Mouse (Mus musculus) limb, embryonic 13.5 days (tissue): ENCODE results near the gene Hcn3. TPM values are rescaled to one million over a fixed set of nuclear protein-coding genes. Genes with fewer than 3 reads are reported as not detected.
"Not testable (repeated sequence)": the region's sequence is repeated elsewhere in the genome, so short reads cannot be mapped to it uniquely, and the experiment has no call there.

Source experiments
- ATAC-seq: fragments of 200-750 bp; cut with Nextera tagmentation; 2 replicates; pipeline ENCODE4 v1.8.0; 2017; ENCODE audit warnings: low read depth, moderate number of reproducible peaks, moderate TSS enrichment; ENCODE audit not compliant: low FRiP score
- H3K27ac ChIP-seq: fragments of 300-500 bp; sonication (generic); 2 replicates; pipeline ENCODE4 v1.5.1; 2015; ENCODE audit warnings: inconsistent platforms, mild to moderate bottlenecking, moderate library complexity
- H3K27me3 ChIP-seq: fragments of 300-500 bp; sonication (generic); 2 replicates; pipeline ENCODE4 v1.6.1; 2015; ENCODE audit warnings: mild to moderate bottlenecking, inconsistent platforms
- H3K36me3 ChIP-seq: fragments of 300-500 bp; sonication (generic); 2 replicates; pipeline ENCODE4 v1.6.1; 2015; ENCODE audit warnings: inconsistent platforms, mild to moderate bottlenecking, moderate library complexity
- H3K4me1 ChIP-seq: fragments of 300-500 bp; sonication (generic); 2 replicates; pipeline ENCODE4 v1.6.1; 2015; ENCODE audit warnings: inconsistent platforms
- H3K4me2 ChIP-seq: fragments of 300-500 bp; sonication (generic); replicated peaks from 2 replicates; pipeline ENCODE4 v1.6.1; 2015; ENCODE audit warnings: inconsistent platforms, mild to moderate bottlenecking, moderate library complexity
- H3K4me3 ChIP-seq: fragments of 300-500 bp; sonication (generic); 2 replicates; pipeline ENCODE4 v1.5.1; 2015; ENCODE audit warnings: moderate library complexity, mild to moderate bottlenecking, inconsistent platforms
- H3K9ac ChIP-seq: fragments of 300-500 bp; sonication (generic); 2 replicates; pipeline ENCODE4 v1.6.1; 2015; ENCODE audit warnings: mild to moderate bottlenecking, inconsistent platforms
- H3K9me3 ChIP-seq: fragments of 300-500 bp; sonication (generic); 2 replicates; pipeline ENCODE4 v1.6.1; 2016; ENCODE audit warnings: inconsistent platforms
- WGBS: fragments of 180-500 bp; shearing (Covaris S2); methylation state at CpG from one replicate; pipeline ENCODE4 v1.1.7; 2015; 5-methylcytosine and 5-hydroxymethylcytosine counted together
- polyA plus RNA-seq: library from polyadenylated mRNA; unstranded; fragments of >200 nt; fragmentation: Nextera tagmentation; extraction: Ambion mirVana; gene quantifications from 2 replicates; pipeline ENCODE4 v1.2.1, GENCODE M21; 2015

Gene Hcn3
- polyA plus RNA-seq, 1 experiment from 2014 or later: 2.0 TPM

- H3K27me3 ChIP-seq: no peaks in the 10 kb centered on the region
- peaks cover 80% of the 10 kb centered on the region for H3K36me3 ChIP-seq
- no peaks in the 10 kb centered on the region for H3K9me3 ChIP-seq
- WGBS: under 1% methylated on average over 43 of the region's 43 CpGs
- H3K4me3 ChIP-seq: peak within 1 kb of the TSS; percentile 84
- peaks cover 21% of the 10 kb centered on the region for H3K4me1 ChIP-seq
- peak within 1 kb of the TSS; percentile 76 for H3K4me2 ChIP-seq
- peak within 1 kb of the TSS; percentile 79 for H3K27ac ChIP-seq
- ATAC-seq: peak; percentile 96
- H3K9ac ChIP-seq: peak within 1 kb of the TSS; percentile 92
Measured at GRCm38 (mm10) chr3:89177242-89178106, 17.5 kb upstream of the Hcn3 start, which contains the start of gene Scamp3. TSS of gene Scamp3 (plus strand) at chr3:89177473.

- no peaks in the 10 kb centered on the region for H3K27me3 ChIP-seq
- H3K4me2 ChIP-seq: peak overlapping the region; percentile 34
- H3K9me3 ChIP-seq: no peaks in the 10 kb centered on the region
- H3K4me1 ChIP-seq: peaks cover 21% of the 10 kb centered on the region
- H3K4me3 ChIP-seq: no peak overlapping the region; the same call in 1 of the 2 replicates
- ATAC-seq: no peak
- peak overlapping the region; percentile 39; the same call in 1 of the 2 replicates for H3K9ac ChIP-seq
- 82% methylated on average over 7 of the region's 7 CpGs for WGBS
- peaks cover 80% of the 10 kb centered on the region for H3K36me3 ChIP-seq
- no peak overlapping the region for H3K27ac ChIP-seq
Measured at GRCm38 (mm10) chr3:89176421-89176820, 16.4 kb upstream of the Hcn3 start.

- H3K4me3 ChIP-seq: no peak overlapping the region
- 93% methylated on average over 10 of the region's 10 CpGs for WGBS
- no peak overlapping the region for H3K4me2 ChIP-seq
- H3K9me3 ChIP-seq: no peaks in the 10 kb centered on the region
- H3K27ac ChIP-seq: no peak overlapping the region
- peaks cover 21% of the 10 kb centered on the region for H3K4me1 ChIP-seq
- no peaks in the 10 kb centered on the region for H3K27me3 ChIP-seq
- peaks cover 80% of the 10 kb centered on the region for H3K36me3 ChIP-seq
- H3K9ac ChIP-seq: no peak overlapping the region
- no peak for ATAC-seq
Measured at GRCm38 (mm10) chr3:89175544-89175943, 15.5 kb upstream of the Hcn3 start.

DNA sequence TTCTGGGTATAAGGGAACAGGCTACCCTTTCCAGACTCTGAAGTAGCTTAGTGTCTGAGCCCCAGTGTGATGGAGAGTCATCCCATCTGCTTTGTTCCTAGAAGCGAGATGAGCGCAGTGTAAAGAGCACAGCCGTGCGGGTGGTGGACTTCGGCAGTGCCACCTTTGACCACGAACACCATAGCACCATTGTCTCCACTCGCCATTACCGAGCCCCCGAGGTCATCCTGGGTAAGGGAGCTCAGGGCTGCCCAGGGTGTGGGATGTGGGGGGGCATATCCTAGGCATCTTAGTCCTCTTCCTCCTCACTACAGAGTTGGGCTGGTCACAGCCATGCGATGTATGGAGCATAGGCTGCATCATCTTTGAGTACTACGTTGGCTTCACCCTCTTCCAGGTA, 14.8 kb upstream of the Hcn3 start:
- Histone ChIP-seq H3K4me3 (no peak overlapping the region), H3K9ac (no peak overlapping the region), H3K27me3 (no peaks in the 10 kb centered on the region), H3K36me3 (peaks cover 80% of the 10 kb centered on the region), H3K4me2 (no peak overlapping the region), H3K27ac (no peak overlapping the region), H3K4me1 (peaks cover 21% of the 10 kb centered on the region), H3K9me3 (no peaks in the 10 kb centered on the region)
- WGBS: 94% methylated on average over 11 of the region's 11 CpGs
- ATAC-seq: no peak

DNA sequence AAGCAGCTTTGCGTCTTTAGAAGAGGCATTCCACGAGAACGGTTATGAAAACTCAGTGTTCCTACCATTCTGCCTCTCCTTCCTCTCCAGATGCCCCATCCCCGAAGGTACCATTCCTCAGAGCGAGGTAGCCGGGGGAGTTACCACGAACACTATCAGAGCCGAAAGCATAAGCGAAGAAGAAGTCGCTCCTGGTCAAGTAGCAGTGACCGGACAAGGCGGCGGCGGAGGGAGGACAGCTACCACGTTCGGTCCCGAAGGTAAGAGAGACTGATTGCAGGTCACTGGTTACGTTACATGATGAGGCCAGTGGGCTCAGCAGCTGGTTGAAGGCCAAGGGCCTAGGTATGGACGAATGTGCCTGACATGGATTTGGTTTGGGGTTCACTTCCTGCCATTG, 6.9 kb upstream of the Hcn3 start:
- no peaks in the 10 kb centered on the region for H3K9me3 ChIP-seq
- no peak for ATAC-seq
- no peak overlapping the region for H3K4me2 ChIP-seq
- H3K9ac ChIP-seq: no peak overlapping the region
- peaks cover 57% of the 10 kb centered on the region for H3K36me3 ChIP-seq
- 96% methylated on average over 19 of the region's 19 CpGs for WGBS
- no peak overlapping the region for H3K4me3 ChIP-seq
- H3K27ac ChIP-seq: no peak overlapping the region
- H3K27me3 ChIP-seq: no peaks in the 10 kb centered on the region
- peaks cover 24% of the 10 kb centered on the region for H3K4me1 ChIP-seq

- H3K9me3 ChIP-seq: no peaks in the 10 kb centered on the region
- H3K9ac ChIP-seq: peak overlapping the region; percentile 98
- H3K27ac ChIP-seq: peak overlapping the region; percentile 98
- H3K27me3 ChIP-seq: no peaks in the 10 kb centered on the region
- peak overlapping the region; percentile 91 for H3K4me3 ChIP-seq
- peak overlapping the region; percentile 77 for H3K4me2 ChIP-seq
- no peak for ATAC-seq
- 12% methylated on average over 12 of the region's 12 CpGs for WGBS
- H3K4me1 ChIP-seq: peaks cover 25% of the 10 kb centered on the region
- H3K36me3 ChIP-seq: peaks cover 42% of the 10 kb centered on the region
Measured at GRCm38 (mm10) chr3:89165268-89165870, 5.4 kb upstream of the Hcn3 start.

- no peaks in the 10 kb centered on the region for H3K9me3 ChIP-seq
- ATAC-seq: peak; percentile 98
- WGBS: under 1% methylated on average over 77 of the region's 79 CpGs
Measured at GRCm38 (mm10) chr3:89164506-89165267, 4.7 kb upstream of the Hcn3 start, which contains the start of gene Clk2. TSS of gene Clk2 (plus strand) at chr3:89164795.

DNA sequence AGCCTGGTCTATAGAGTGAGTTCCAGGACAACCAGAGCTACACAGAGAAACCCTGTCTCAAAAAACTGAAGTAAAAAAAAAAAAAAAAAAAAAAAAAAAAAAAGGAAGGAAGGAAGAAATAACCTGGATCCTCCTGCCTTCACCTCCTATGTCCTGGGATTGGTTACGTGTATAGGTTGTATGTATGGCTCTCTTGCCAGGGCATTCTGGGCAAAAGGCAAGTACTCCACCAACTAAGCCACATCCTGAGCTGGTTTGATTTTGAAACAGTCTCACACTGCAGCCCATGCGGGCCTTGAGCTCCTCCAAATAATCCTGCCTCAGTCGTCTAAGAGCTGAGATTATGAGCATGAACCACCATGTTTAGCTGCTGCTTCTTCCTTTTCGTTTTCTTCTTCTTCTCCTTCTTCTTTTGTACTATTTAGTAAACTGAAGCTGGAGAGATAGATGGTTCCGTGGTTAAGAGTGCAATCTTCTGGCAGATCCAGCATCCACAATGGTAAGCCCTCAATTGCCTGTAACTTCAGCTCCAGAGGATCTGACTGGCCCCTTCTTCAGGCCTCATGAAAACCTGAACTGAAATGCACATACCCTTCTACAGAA, 3.7 kb upstream of the Hcn3 start:
- peaks cover 13% of the 10 kb centered on the region for H3K27me3 ChIP-seq
- peak overlapping the region; percentile 98 for H3K9ac ChIP-seq
- H3K27ac ChIP-seq: no peak overlapping the region
- H3K9me3 ChIP-seq: no peaks in the 10 kb centered on the region
- peak overlapping the region; percentile 77 for H3K4me2 ChIP-seq
- H3K4me1 ChIP-seq: peaks cover 41% of the 10 kb centered on the region
- H3K36me3 ChIP-seq: peaks cover 25% of the 10 kb centered on the region
- H3K4me3 ChIP-seq: peak overlapping the region; percentile 91
- 78% methylated on average over 5 of the region's 5 CpGs for WGBS
- no peak for ATAC-seq

More at GRCm38 (mm10) chr3:89164506-89165267, 4.7 kb upstream of the Hcn3 start, which contains the start of gene Clk2:
- peaks cover 35% of the 10 kb centered on the region for H3K36me3 ChIP-seq
- peaks cover 32% of the 10 kb centered on the region for H3K4me1 ChIP-seq
- H3K27me3 ChIP-seq: peaks cover 3% of the 10 kb centered on the region; the same call in 1 of the 2 replicates
- H3K4me2 ChIP-seq: peak within 1 kb of the TSS; percentile 77
- H3K9ac ChIP-seq: peak within 1 kb of the TSS; percentile 98
- H3K4me3 ChIP-seq: peak within 1 kb of the TSS; percentile 91
- H3K27ac ChIP-seq: peak within 1 kb of the TSS; percentile 98

DNA sequence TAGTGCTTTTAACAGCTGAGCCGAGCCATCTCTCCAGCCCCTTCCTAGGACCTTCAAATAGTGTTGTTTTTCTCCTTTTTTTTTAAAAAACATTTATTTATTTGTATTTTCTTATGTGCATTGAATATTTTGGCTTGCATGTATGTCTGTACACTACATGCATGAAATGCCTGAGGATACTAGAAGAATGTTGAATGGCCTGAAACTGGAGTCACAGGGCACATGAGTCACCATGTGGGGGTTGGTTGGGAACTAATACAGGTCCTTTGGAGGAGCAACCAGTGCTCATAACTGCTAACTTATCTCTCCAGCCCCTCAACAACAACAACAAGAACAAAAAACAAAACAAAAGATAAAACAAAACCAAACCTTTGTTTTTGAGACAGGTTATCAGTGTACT, 3.1 kb upstream of the Hcn3 start:
- Histone ChIP-seq H3K4me3 (no peak overlapping the region), H3K36me3 (peaks cover 19% of the 10 kb centered on the region), H3K4me1 (peaks cover 44% of the 10 kb centered on the region), H3K27me3 (peaks cover 19% of the 10 kb centered on the region), H3K9ac (no peak overlapping the region), H3K27ac (no peak overlapping the region), H3K4me2 (no peak overlapping the region), H3K9me3 (no peaks in the 10 kb centered on the region)
- 62% methylated on average over 1 of the region's 1 CpGs for WGBS
- ATAC-seq: no peak

GRCm38 (mm10) chr3:89161786-89162185, 1.8 kb upstream of the Hcn3 start:
- Histone ChIP-seq H3K4me3 (no peak overlapping the region), H3K27ac (no peak overlapping the region), H3K9me3 (no peaks in the 10 kb centered on the region), H3K27me3 (peaks cover 30% of the 10 kb centered on the region), H3K4me2 (no peak overlapping the region), H3K36me3 (peaks cover 7% of the 10 kb centered on the region), H3K9ac (no peak overlapping the region), H3K4me1 (peaks cover 40% of the 10 kb centered on the region)
- no peak for ATAC-seq
- 80% methylated on average over 4 of the region's 4 CpGs for WGBS

DNA sequence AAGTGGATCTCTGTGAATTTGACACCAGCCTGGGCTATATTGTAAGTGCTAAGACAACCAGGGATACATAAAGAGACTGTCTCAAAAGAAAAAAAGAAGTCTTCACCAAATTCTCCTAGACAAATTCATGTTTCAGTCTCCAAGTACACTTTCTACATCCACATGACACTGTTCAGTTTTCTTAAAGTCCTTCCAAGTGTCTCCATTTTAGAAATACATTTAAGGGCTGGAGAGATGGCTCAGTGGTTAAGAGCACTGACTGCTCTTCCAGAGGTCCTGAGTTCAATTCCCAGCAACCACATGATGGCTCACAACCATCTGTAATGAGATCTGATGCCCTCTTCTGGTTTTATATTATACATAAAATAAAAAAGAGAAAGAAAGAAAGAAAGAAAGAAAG, 1.2 kb upstream of the Hcn3 start:
- H3K36me3 ChIP-seq, H3K4me2 ChIP-seq, H3K9me3 ChIP-seq, H3K9ac ChIP-seq, H3K4me3 ChIP-seq, H3K27ac ChIP-seq, ATAC-seq: not testable (repeated sequence)
- Histone ChIP-seq H3K4me1 (peaks cover 35% of the 10 kb centered on the region), H3K27me3 (peaks cover 30% of the 10 kb centered on the region)
